Mouse (Mus musculus) spleen, adult 2 months (tissue): ENCODE results near the gene Sh3bgrl2. TPM values are rescaled to one million over a fixed set of nuclear protein-coding genes. Genes with fewer than 3 reads are reported as not detected.

ENCODE experiments used
- DNase-seq, 2 experiments: peaks; one replicate each; pipeline versions ENCODE4 v3.0.0 to v3.0.0-alpha.2; 2012 to 2021; ENCODE audit warnings: low spot score in 2 of 2, low read depth in 1 of 2
- H3K27ac ChIP-seq: fragments of 200-500 bp; 2 replicates; pipeline ENCODE4 v1.5.1; 2012; ENCODE audit warnings: low read length, inconsistent platforms; ENCODE audit not compliant: insufficient read depth
- H3K27me3 ChIP-seq: fragments of 200-500 bp; 2 replicates; pipeline ENCODE4 v1.6.1; 2012; ENCODE audit warnings: mild to moderate bottlenecking, moderate library complexity, low read length, inconsistent platforms; ENCODE audit not compliant: control insufficient read depth, insufficient read depth
- H3K36me3 ChIP-seq: fragments of 200-500 bp; 2 replicates; pipeline ENCODE4 v1.6.1; 2012; ENCODE audit warnings: mild to moderate bottlenecking, low read length, inconsistent platforms; ENCODE audit not compliant: control insufficient read depth, insufficient read depth
- H3K4me1 ChIP-seq: fragments of 200-500 bp; 2 replicates; pipeline ENCODE4 v1.6.1; 2011; ENCODE audit warnings: inconsistent platforms; ENCODE audit not compliant: control insufficient read depth, insufficient read depth, insufficient read length
- H3K4me3 ChIP-seq: fragments of 200-500 bp; 2 replicates; pipeline ENCODE4 v1.5.1; 2011; ENCODE audit warnings: mild to moderate bottlenecking, inconsistent platforms; ENCODE audit not compliant: insufficient read depth, insufficient read length; ENCODE audit errors: extremely low read depth
- CTCF ChIP-seq: fragments of 200-500 bp; IDR thresholded peaks from 2 replicates; pipeline ENCODE4 v1.5.1; 2011; ENCODE audit warnings: mild to moderate bottlenecking, inconsistent platforms; ENCODE audit not compliant: insufficient read depth, insufficient read length, insufficient replicate concordance; ENCODE audit errors: extremely low read depth
- POLR2A ChIP-seq: fragments of 200-500 bp; IDR thresholded peaks from 2 replicates; pipeline ENCODE4 v1.6.1; 2011; ENCODE audit warnings: low read depth, low read length, inconsistent platforms
- WGBS: fragments of 180-500 bp; shearing (Covaris S2); methylation state at CpG from one replicate; pipeline ENCODE4 v1.1.7; 2018; 5-methylcytosine and 5-hydroxymethylcytosine counted together
- polyA plus RNA-seq: library from polyadenylated mRNA; depleted of rRNA; stranded (reverse); fragments of >200 nt; gene quantifications from 2 replicates; pipeline ENCODE4 v1.2.3, GENCODE M21; 2012

Gene Sh3bgrl2
- polyA plus RNA-seq, 1 experiment, result 2.8 TPM

DNA sequence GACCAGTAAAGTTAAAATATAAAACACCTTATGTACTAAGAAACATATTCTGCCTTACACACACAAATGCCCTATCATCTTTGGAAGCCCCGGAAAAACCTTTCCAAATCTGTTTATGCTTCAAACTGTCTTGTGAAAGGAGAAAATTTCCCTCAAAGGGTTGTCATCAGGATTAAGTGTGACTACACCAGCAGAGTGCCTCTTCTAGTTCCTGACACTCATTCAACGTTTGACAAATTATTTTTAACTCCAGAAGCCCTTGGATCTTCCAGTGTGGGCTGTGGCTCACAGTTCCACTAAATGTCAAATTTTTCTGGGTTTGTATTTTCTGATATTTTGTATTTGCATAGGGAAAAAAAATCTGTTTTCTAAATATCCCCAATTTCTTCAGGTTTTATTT, 10.6 kb upstream of the Sh3bgrl2 start:
- no peak for DNase-seq
- Histone ChIP-seq H3K27me3 (no peaks in the 10 kb centered on the region), H3K4me1 (peaks cover 3% of the 10 kb centered on the region; the same call in 1 of the 2 replicates), H3K27ac (no peak overlapping the region), H3K4me3 (no peak overlapping the region), H3K36me3 (no peaks in the 10 kb centered on the region)
- TF ChIP-seq POLR2A (no peak), CTCF (no peak)
- WGBS, result 58% methylated on average over 2 of the region's 2 CpGs

DNA sequence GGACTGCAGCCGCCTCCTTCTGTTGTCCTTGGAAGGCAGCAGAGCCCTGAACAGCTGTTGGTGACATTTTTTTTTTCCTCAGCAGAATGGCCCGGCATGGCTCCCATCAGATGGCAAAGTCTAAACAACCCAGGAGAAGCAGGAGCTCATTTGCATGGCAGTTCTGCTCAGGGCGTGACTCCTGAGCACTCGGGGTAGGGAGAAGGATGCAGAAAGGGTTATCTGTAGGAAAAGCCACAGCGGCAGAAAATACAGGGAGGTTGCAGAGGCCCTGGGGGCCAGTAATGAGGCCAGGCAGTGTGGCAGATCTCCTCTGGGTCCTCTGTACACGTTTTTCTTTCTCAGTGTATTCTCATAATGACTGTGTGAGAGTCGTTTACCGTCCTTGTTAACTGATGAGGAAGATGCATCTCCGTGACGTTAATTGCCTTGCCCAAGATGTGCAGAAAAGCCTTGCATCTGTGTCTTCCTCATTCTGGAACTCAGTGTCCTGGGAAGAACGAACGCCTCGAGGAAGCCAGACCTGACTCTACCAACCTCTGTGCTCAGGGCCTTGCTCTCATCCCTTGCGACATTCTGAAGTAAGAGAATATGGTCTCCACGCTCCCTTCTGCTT, 10.1 kb upstream of the Sh3bgrl2 start:
- no peak overlapping the region for H3K27ac ChIP-seq
- peaks cover under 1% of the 10 kb centered on the region; the same call in 1 of the 2 replicates for H3K4me1 ChIP-seq
- DNase-seq, result no peak
- 70% methylated on average over 15 of the region's 15 CpGs for WGBS
- no peak for TF ChIP-seq POLR2A
- TF ChIP-seq CTCF, result no peak
- H3K27me3 ChIP-seq, result no peaks in the 10 kb centered on the region
- H3K4me3 ChIP-seq, result no peak overlapping the region
- H3K36me3 ChIP-seq, result no peaks in the 10 kb centered on the region

DNA sequence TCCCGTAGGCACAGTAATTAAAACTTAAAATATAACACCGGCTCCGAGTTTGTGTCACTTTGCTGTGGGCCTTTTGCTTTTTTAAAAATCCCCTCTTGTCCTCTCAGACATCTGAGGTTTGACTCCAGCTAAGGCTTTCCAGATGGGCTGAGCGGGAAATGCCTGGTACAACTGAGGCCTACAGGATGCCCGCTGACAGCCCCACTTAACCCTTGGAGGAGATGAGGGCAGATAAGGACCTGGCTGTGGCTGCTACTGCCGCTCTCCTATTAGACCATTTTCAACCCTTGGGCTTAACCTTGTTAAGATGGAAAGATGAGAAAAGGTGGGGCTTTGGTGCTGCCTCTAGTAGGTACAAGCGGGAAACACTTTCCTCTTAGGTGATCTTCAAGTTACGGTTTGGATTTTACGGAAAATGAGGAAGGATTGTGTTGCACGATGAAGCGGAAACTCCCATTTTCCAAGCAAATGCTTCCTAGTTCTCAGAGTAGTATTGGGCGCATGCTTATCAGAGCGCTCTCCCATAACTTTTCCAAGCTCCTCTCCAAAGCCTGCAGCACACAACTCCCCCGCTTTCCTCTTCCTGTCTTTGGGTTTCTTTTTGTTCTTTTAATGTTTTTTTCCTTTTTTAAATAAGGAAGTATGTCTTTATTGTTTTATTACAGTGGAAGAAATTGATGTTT, 8.2 kb upstream of the Sh3bgrl2 start:
- WGBS, result 91% methylated on average over 14 of the region's 14 CpGs
- H3K4me3 ChIP-seq, result no peak overlapping the region
- no peaks in the 10 kb centered on the region for H3K4me1 ChIP-seq
- no peak for DNase-seq
- H3K27me3 ChIP-seq, result no peaks in the 10 kb centered on the region
- no peaks in the 10 kb centered on the region for H3K36me3 ChIP-seq
- no peak overlapping the region for H3K27ac ChIP-seq
- TF ChIP-seq POLR2A (no peak), CTCF (no peak)

DNA sequence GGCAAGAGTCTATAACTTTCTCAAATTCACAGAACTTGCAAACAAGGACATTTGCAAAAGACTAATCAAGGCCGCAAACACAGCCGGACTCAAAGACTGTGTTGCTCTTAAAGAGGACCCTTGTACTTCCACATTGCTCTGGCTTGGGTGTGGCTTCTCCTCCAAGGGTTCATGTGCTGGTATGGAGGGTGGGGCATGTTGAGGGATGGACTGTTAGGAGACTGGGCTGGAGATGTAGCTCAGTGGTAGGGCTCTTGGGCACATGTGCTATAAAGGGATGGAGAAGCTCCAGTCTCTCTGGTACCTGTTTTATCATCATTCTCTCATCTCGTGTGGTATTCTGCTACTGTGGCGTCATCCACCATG, 7.7 kb upstream of the Sh3bgrl2 start:
- H3K27me3 ChIP-seq, result no peaks in the 10 kb centered on the region
- H3K4me1 ChIP-seq, result no peaks in the 10 kb centered on the region
- TF ChIP-seq CTCF, result no peak
- no peak for TF ChIP-seq POLR2A
- H3K27ac ChIP-seq, result no peak overlapping the region
- no peak overlapping the region for H3K4me3 ChIP-seq
- no peaks in the 10 kb centered on the region for H3K36me3 ChIP-seq
- 91% methylated on average over 4 of the region's 4 CpGs for WGBS
- no peak for DNase-seq

DNA sequence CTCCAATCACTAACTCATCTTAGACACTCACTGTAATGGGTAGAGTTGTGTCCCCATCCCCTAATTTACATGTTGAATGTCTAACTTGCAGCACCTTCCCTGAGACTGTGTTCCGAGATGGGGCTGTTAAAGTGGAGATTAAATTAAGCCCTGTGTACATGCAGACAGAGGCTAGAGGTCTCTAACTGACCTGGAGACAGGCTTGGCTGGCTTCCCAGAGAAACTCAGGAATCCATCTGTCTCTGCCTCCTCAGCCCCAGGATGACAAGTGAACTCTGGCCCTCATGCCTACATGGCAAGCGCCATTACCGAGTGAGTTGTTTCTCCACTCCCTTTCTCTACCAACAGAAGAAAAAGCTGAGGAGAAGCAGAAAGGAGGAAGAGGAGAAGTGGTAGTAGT, 7.2 kb upstream of the Sh3bgrl2 start:
- no peak for DNase-seq
- Histone ChIP-seq H3K4me3 (no peak overlapping the region), H3K4me1 (no peaks in the 10 kb centered on the region), H3K27ac (no peak overlapping the region), H3K27me3 (no peaks in the 10 kb centered on the region), H3K36me3 (no peaks in the 10 kb centered on the region)
- WGBS, result 88% methylated on average over 3 of the region's 3 CpGs
- TF ChIP-seq CTCF (no peak), POLR2A (no peak)

DNA sequence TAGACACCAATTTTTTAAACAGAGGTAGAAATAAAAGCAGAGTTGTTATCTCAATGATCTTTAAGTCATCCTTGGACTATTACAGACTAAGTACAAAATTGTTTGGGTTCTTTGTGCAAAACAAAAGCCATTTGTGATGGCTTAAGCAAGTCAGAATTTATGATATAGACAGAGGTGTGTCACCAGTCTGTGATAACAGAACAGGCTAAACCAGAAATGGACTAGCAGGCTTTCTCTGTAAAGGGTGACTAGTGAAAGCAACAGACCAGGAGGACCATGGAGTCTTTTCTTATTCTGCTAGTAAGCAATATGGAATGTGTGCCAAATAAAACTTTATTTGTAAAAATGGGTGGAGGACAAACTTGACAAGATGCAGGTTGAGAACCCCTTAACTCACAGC, 2.9 kb upstream of the Sh3bgrl2 start:
- DNase-seq, result no peak
- Histone ChIP-seq H3K4me3 (no peak overlapping the region), H3K27me3 (peaks cover 4% of the 10 kb centered on the region), H3K4me1 (peaks cover 4% of the 10 kb centered on the region; the same call in 1 of the 2 replicates), H3K36me3 (no peaks in the 10 kb centered on the region), H3K27ac (no peak overlapping the region)
- TF ChIP-seq CTCF, result no peak
- no peak for TF ChIP-seq POLR2A

DNA sequence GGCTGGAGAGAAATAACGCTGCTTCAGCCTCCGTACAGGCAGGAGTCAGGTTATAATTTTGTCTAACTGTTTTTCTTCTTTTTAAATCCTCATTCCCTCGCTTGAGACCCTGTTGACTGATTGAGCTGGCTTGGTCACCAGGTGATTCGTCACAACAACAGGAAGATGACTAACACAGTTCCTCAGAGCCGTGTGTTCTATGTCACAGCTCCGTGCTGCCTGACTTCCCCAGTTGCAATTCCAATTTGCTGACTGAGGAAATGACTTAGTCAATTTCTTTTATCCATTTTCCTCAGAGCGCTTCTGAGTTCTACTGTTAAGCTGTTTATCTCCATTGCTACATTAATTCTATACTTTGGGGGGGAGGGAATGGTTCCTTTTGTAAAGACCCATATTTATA, 1.8 kb upstream of the Sh3bgrl2 start:
- peaks cover 4% of the 10 kb centered on the region for H3K27me3 ChIP-seq
- H3K36me3 ChIP-seq, result no peaks in the 10 kb centered on the region
- H3K4me1 ChIP-seq, result peaks cover 4% of the 10 kb centered on the region; the same call in 1 of the 2 replicates
- H3K27ac ChIP-seq, result no peak overlapping the region
- no peak overlapping the region for H3K4me3 ChIP-seq
- 72% methylated on average over 7 of the region's 7 CpGs for WGBS
- TF ChIP-seq CTCF, result no peak
- no peak for DNase-seq
